In the genomic region with DNA sequence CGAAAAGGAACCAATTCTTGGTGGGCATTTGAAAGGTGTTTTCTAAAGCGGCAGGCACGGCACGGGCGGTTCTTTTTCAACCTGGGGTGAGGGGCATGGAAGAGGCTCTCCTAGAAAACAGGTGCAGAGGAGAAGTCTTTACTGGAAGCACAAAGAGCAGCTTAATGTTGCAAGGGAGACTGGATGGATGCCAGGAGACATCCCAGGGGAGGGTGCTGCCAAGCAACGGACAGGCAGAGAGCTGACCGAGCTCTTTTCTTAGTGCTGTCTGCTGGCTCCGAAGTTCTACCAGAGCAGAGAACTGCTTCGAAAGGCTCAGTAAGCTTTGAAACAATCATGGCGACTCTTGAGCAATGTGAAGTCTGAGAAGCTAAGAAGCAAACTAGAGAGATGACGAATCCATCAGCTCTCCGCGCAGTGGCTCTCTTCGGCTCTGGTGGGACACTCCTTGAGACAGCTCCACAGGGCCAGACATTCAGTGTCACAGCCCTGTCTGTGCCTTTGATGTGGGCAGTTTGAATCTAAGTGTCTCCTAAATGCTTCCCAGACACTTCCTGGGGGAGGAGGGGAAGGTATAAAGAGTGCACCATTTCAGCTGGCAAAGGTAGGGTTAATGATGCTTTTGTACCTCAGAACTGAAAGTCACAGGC, we compare ENCODE assay signal across 8 mouse cellular contexts. TPM values are rescaled to one million over a fixed set of nuclear protein-coding genes. Genes with fewer than 3 reads are reported as not detected.
DNase-seq lines count a peak whose midpoint lies in the region; ATAC-seq and TF ChIP-seq lines count a peak whose summit lies in the region.

No protein-coding gene starts in this region.

- H3K4me1 ChIP-seq in hindbrain, embryonic 13.5 days (replicated peaks), result peaks cover 60% of the 10 kb centered on the region
- peaks cover 26% of the 10 kb centered on the region for H3K4me1 ChIP-seq in limb, embryonic 13.5 days

- 33% methylated on average over 14 of the region's 14 CpGs for WGBS in hindbrain, embryonic 13.5 days
- WGBS in limb, embryonic 13.5 days, result 43% methylated on average over 14 of the region's 14 CpGs

- TF ChIP-seq CTCF in gastrocnemius, adult 2 months (IDR thresholded peaks at IDR 0.05), result no peak

- H3K4me2 ChIP-seq in hindbrain, embryonic 13.5 days, result peak overlapping the region; percentile 52
- peak overlapping the region; percentile 46 for H3K4me2 ChIP-seq in limb, embryonic 13.5 days (replicated peaks)

- H3K27ac ChIP-seq in gastrocnemius, adult 2 months, result peak overlapping the region; percentile 81
- H3K27ac ChIP-seq in hindbrain, embryonic 13.5 days, result peak overlapping the region; percentile 96
- peak overlapping the region; percentile 49 for H3K27ac ChIP-seq in limb, embryonic 13.5 days

- intact Hi-C loops in gastrocnemius, adult 2 months (cut with DNase I), result no loop called here

- DNase-seq in cerebellum, postnatal 14 days, result peak; percentile 83 to 90
- no peak for DNase-seq in cerebellum, adult 8-10 months
- DNase-seq in adipocyte (ENCODE audit: low spot score), result peak; percentile 98
- DNase-seq in gastrocnemius, adult 2 months, result peak; percentile 95
- DNase-seq in ovary, postnatal 14 days (ENCODE audit: low spot score), result peak; percentile 82
- no peak for DNase-seq in embryo, embryonic 10 days (ENCODE audit: low spot score)

- no peaks in the 10 kb centered on the region for H3K27me3 ChIP-seq in hindbrain, embryonic 13.5 days
- no peaks in the 10 kb centered on the region for H3K27me3 ChIP-seq in limb, embryonic 13.5 days

- peak; percentile 71 for ATAC-seq in hindbrain, embryonic 13.5 days (ENCODE audit: low FRiP score)
- ATAC-seq in limb, embryonic 13.5 days (ENCODE audit: low FRiP score, low read depth), result peak; percentile 80; the same call in 1 of the 2 replicates

- H3K9me3 ChIP-seq in hindbrain, embryonic 13.5 days, result no peaks in the 10 kb centered on the region
- H3K9me3 ChIP-seq in limb, embryonic 13.5 days, result no peaks in the 10 kb centered on the region

- H3K9ac ChIP-seq in hindbrain, embryonic 13.5 days, result peak overlapping the region; percentile 68
- H3K9ac ChIP-seq in limb, embryonic 13.5 days, result 0 out of 2 replicates have a peak overlapping the region, but pooled peaks have one; percentile 43

- H3K4me3 ChIP-seq in gastrocnemius, adult 2 months, result peak overlapping the region; percentile 57
- H3K4me3 ChIP-seq in hindbrain, embryonic 13.5 days, result peak overlapping the region; percentile 22
- no peak overlapping the region for H3K4me3 ChIP-seq in limb, embryonic 13.5 days

- no peaks in the 10 kb centered on the region for H3K36me3 ChIP-seq in hindbrain, embryonic 13.5 days
- no peaks in the 10 kb centered on the region for H3K36me3 ChIP-seq in limb, embryonic 13.5 days

RNA-seq across cellular contexts. Expression of gene Tuba1a, which starts 24.4 kb away (rescaled TPM):
- 10 to 100 TPM; 17.1 to 43.2 TPM for total RNA-seq in gastrocnemius, adult 2 months (2021)
- 15,152 and 15,804 TPM in 2 replicates for polyA plus RNA-seq in hindbrain, embryonic 13.5 days (2015; fragmentation: Nextera tagmentation; extraction: Ambion mirVana)
- 1,398 and 1,426 TPM in 2 replicates for polyA plus RNA-seq in limb, embryonic 13.5 days (2015; fragmentation: Nextera tagmentation; extraction: Ambion mirVana)

RNA-seq across cellular contexts. Expression of gene Gm49450, which starts 24.5 kb away (rescaled TPM):
- total RNA-seq in gastrocnemius, adult 2 months (2021), result not detected
- polyA plus RNA-seq in hindbrain, embryonic 13.5 days (2015; fragmentation: Nextera tagmentation; extraction: Ambion mirVana), result not detected in 2 replicates
- not detected in 2 replicates for polyA plus RNA-seq in limb, embryonic 13.5 days (2015; fragmentation: Nextera tagmentation; extraction: Ambion mirVana)

RNA-seq across cellular contexts. Expression of gene Tuba1b, which starts 43.5 kb away (rescaled TPM):
- total RNA-seq in gastrocnemius, adult 2 months (2021), result 10 to 100 TPM; 15.8 to 33.9 TPM
- polyA plus RNA-seq in hindbrain, embryonic 13.5 days (2015; fragmentation: Nextera tagmentation; extraction: Ambion mirVana), result 1,016 and 1,054 TPM in 2 replicates
- 1,632 and 1,683 TPM in 2 replicates for polyA plus RNA-seq in limb, embryonic 13.5 days (2015; fragmentation: Nextera tagmentation; extraction: Ambion mirVana)

RNA-seq across cellular contexts. Expression of gene Tuba1c, which starts 51.8 kb away (rescaled TPM):
- total RNA-seq in gastrocnemius, adult 2 months (2021), result 1 to 10 TPM; 7.1 to 7.7 TPM
- polyA plus RNA-seq in hindbrain, embryonic 13.5 days (2015; fragmentation: Nextera tagmentation; extraction: Ambion mirVana), result 28.1 and 28.2 TPM in 2 replicates
- 143 and 149 TPM in 2 replicates for polyA plus RNA-seq in limb, embryonic 13.5 days (2015; fragmentation: Nextera tagmentation; extraction: Ambion mirVana)

RNA-seq across cellular contexts. Expression of gene Lmbr1l, which starts 59.9 kb away (rescaled TPM):
- 1 to 10 TPM; 5.2 to 6.9 TPM for total RNA-seq in gastrocnemius, adult 2 months (2021)
- 37.7 and 38.3 TPM in 2 replicates for polyA plus RNA-seq in hindbrain, embryonic 13.5 days (2015; fragmentation: Nextera tagmentation; extraction: Ambion mirVana)
- 22.5 and 26.1 TPM in 2 replicates for polyA plus RNA-seq in limb, embryonic 13.5 days (2015; fragmentation: Nextera tagmentation; extraction: Ambion mirVana)

Comparison
In these comparisons a context has a peak if more than half of its experiments do, and no peak if none do; other contexts are left out.
1. DNase-seq: peak in cerebellum, postnatal 14 days (2 of 2), adipocyte (single experiment), gastrocnemius, adult 2 months (single experiment) and ovary, postnatal 14 days (single experiment); none in cerebellum, adult 8-10 months (single experiment) and embryo, embryonic 10 days (single experiment).
2. RNA of gene Tuba1a, which starts 24.4 kb away (polyA plus RNA-seq): 15,152 to 15,804 TPM in hindbrain, embryonic 13.5 days; 1,398 to 1,426 TPM in limb, embryonic 13.5 days; every median in the first group is over 10 times any median in the second.
3. Peak in every context shown above with its lines, with median percentiles within 50 percentile points of each other: H3K27ac ChIP-seq.